Mouse (Mus musculus) liver, embryonic 13.5 days (tissue): ENCODE measurements around the gene Clta. TPM values are rescaled to one million over a fixed set of nuclear protein-coding genes. Genes with fewer than 3 reads are reported as not detected.
"Not testable (repeated sequence)": the region's sequence is repeated elsewhere in the genome, so short reads cannot be mapped to it uniquely, and the experiment has no call there.

Experiments used
- ATAC-seq: fragments of 200-750 bp; cut with Nextera tagmentation; 2 replicates; pipeline ENCODE4 v1.8.0; 2017; ENCODE audit warnings: low read depth, mild to moderate bottlenecking, moderate number of reproducible peaks, moderate library complexity
- DNase-seq: peaks from one replicate; pipeline ENCODE4 v3.0.0; 2022
- H3K27ac ChIP-seq: fragments of 300-500 bp; sonication (generic); 2 replicates; pipeline ENCODE4 v1.5.1; 2015; ENCODE audit warnings: moderate library complexity, mild to moderate bottlenecking, inconsistent platforms
- H3K27me3 ChIP-seq: fragments of 300-500 bp; sonication (generic); 2 replicates; pipeline ENCODE4 v1.6.1; 2015; ENCODE audit warnings: mild to moderate bottlenecking, inconsistent platforms
- H3K36me3 ChIP-seq: fragments of 300-500 bp; sonication (generic); 2 replicates; pipeline ENCODE4 v1.6.1; 2015; ENCODE audit warnings: mild to moderate bottlenecking, inconsistent platforms
- H3K4me1 ChIP-seq: fragments of 300-500 bp; sonication (generic); replicated peaks from 2 replicates; pipeline ENCODE4 v1.6.1; 2015; ENCODE audit warnings: inconsistent platforms
- H3K4me2 ChIP-seq: fragments of 300-500 bp; sonication (generic); 2 replicates; pipeline ENCODE4 v1.6.1; 2015; ENCODE audit warnings: inconsistent platforms, mild to moderate bottlenecking, moderate library complexity
- H3K4me3 ChIP-seq: fragments of 300-500 bp; sonication (generic); replicated peaks from 2 replicates; pipeline ENCODE4 v1.5.1; 2015; ENCODE audit warnings: mild to moderate bottlenecking, inconsistent platforms
- H3K9ac ChIP-seq: fragments of 300-500 bp; sonication (generic); 2 replicates; pipeline ENCODE4 v1.6.1; 2015; ENCODE audit warnings: mild to moderate bottlenecking, inconsistent platforms
- H3K9me3 ChIP-seq: fragments of 300-500 bp; sonication (generic); replicated peaks from 2 replicates; pipeline ENCODE4 v1.6.1; 2016; ENCODE audit warnings: inconsistent platforms
- WGBS: fragments of 180-500 bp; shearing (Covaris S2); methylation state at CpG from one replicate; pipeline ENCODE4 v1.1.7; 2015; ENCODE audit not compliant: insufficient replicate concordance; 5-methylcytosine and 5-hydroxymethylcytosine counted together
- polyA plus RNA-seq: library from polyadenylated mRNA; unstranded; fragments of >200 nt; fragmentation: Nextera tagmentation; extraction: Ambion mirVana; gene quantifications from 2 replicates; pipeline ENCODE4 v1.2.1, GENCODE M21; 2015

The Clta gene
- polyA plus RNA-seq, 1 experiment from 2014 or later, result 164 TPM

DNA sequence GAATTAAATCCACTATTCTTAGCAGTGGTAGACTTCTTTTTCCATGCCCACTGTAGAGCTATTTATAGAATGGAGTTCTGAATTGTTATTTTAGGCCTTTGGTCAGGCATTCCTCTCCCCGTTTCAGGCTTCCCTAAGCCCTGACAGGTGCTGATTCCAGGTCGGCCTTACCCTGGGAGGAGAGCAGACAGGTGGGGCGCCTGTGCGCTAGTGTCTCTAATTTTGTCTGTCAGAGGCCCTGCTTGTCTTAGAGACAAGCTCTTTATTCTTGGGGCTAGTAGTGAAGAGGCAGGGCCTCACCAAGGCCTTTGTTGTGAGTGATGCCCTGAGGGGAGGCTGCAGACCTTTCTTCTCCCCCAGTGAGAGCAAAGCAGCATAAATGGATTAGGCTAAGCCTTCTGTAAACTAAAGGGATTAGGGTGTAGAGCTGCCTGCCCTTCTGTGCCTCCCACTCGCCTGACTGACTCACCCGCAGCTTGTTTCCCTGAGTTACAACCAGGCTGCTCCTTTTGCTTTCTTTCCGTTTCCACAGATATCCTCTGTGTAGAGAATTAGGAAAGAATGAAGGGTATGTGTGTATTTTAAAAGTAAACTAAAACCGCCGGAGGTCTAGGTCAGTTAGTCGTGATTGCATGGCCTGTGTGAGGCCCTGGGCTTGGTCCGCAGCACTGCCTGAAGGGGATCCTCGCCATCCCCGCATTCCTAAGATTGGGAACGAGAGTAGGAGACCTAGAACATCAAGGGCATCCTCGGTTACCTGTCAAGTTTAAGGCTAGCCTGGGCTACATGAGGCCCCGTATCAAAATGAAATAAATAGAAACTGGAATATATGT is 24.3 kb downstream of the Clta start:
- no peak overlapping the region; the same call in 1 of the 2 replicates for H3K27ac ChIP-seq
- no peak overlapping the region for H3K4me2 ChIP-seq
- H3K27me3 ChIP-seq, result no peaks in the 10 kb centered on the region
- peaks cover 15% of the 10 kb centered on the region for H3K4me1 ChIP-seq
- 84% methylated on average over 16 of the region's 16 CpGs for WGBS
- no peak overlapping the region for H3K9ac ChIP-seq
- H3K4me3 ChIP-seq, result no peak overlapping the region
- ATAC-seq (no peak), DNase-seq (no peak)
- H3K9me3 ChIP-seq, result no peaks in the 10 kb centered on the region
- H3K36me3 ChIP-seq, result peaks cover 100% of the 10 kb centered on the region

DNA sequence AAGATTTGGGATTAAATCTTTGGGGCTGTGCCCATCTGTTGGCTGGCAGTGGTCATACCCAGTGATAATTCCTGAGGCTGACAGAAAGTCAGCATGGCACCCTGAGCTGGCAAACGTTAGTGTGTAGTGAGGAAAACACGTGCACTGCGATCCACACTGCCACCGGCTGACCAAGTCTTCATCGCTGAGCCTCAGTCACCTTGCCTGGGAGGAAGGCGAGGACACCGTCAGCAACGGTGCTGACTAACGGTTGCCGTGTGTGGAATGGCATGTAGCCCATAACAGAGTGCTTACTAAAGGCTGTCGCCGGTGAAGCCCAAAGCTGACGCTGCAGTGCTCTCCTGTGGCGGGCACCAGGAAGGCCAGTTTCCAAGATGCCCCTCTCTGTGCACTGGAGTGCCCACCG is 25.4 kb downstream of the Clta start:
- 83% methylated on average over 15 of the region's 15 CpGs for WGBS
- H3K27me3 ChIP-seq, result no peaks in the 10 kb centered on the region
- H3K4me3 ChIP-seq, result no peak overlapping the region
- no peaks in the 10 kb centered on the region for H3K9me3 ChIP-seq
- no peak for DNase-seq
- H3K27ac ChIP-seq, result no peak overlapping the region
- H3K4me2 ChIP-seq, result no peak overlapping the region
- no peak for ATAC-seq
- no peak overlapping the region for H3K9ac ChIP-seq
- peaks cover 15% of the 10 kb centered on the region for H3K4me1 ChIP-seq
- H3K36me3 ChIP-seq, result peaks cover 97% of the 10 kb centered on the region

- H3K36me3 ChIP-seq, result peaks cover 86% of the 10 kb centered on the region
Observed at GRCm38 (mm10) chr4:44031521-44031920, 27.3 kb downstream of the Clta start.

GRCm38 (mm10) chr4:44036455-44036854 is 32.2 kb downstream of the Clta start:
- Histone ChIP-seq H3K36me3 (peaks cover 85% of the 10 kb centered on the region), H3K27ac (no peak overlapping the region), H3K9ac (no peak overlapping the region), H3K4me2 (no peak overlapping the region), H3K4me3 (no peak overlapping the region), H3K9me3 (no peaks in the 10 kb centered on the region), H3K27me3 (no peaks in the 10 kb centered on the region), H3K4me1 (no peaks in the 10 kb centered on the region)
- DNase-seq (no peak), ATAC-seq (no peak)
- 70% methylated on average over 5 of the region's 5 CpGs for WGBS

More at GRCm38 (mm10) chr4:44031521-44031920, 27.3 kb downstream of the Clta start:
- 82% methylated on average over 5 of the region's 5 CpGs for WGBS
- H3K4me1 ChIP-seq, result peaks cover 15% of the 10 kb centered on the region
- no peak overlapping the region for H3K4me3 ChIP-seq
- H3K4me2 ChIP-seq, result no peak overlapping the region
- ATAC-seq (no peak), DNase-seq (no peak)
- no peaks in the 10 kb centered on the region for H3K9me3 ChIP-seq
- H3K27me3 ChIP-seq, result no peaks in the 10 kb centered on the region
- no peak overlapping the region for H3K27ac ChIP-seq
- H3K9ac ChIP-seq, result no peak overlapping the region

DNA sequence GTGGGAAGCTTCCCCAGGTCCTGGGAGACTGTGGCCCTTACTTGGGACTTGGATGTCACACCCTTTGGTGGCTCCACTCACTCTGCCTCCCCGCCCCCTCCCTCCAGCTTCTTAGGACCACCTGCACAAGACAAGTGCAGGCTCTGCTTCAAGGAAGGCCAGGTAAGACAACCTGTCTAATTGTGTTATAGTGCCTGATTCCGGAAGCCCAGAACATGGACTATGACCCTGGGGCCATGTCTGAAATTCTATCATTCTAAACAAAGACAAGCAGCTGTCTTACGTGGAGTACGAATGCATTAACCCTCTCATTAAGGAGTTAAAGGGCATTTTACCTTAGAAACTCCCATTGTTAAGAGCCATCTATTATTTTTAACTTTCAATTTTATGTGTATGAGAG is 36.5 kb downstream of the Clta start:
- Histone ChIP-seq H3K4me3 (no peak overlapping the region), H3K27me3 (no peaks in the 10 kb centered on the region), H3K9me3 (no peaks in the 10 kb centered on the region), H3K36me3 (peaks cover 84% of the 10 kb centered on the region), H3K4me1 (no peaks in the 10 kb centered on the region), H3K4me2 (no peak overlapping the region), H3K27ac (no peak overlapping the region), H3K9ac (no peak overlapping the region)
- 78% methylated on average over 4 of the region's 4 CpGs for WGBS
- DNase-seq (no peak), ATAC-seq (no peak)

GRCm38 (mm10) chr4:44042429-44042828 is 38.2 kb downstream of the Clta start:
- Histone ChIP-seq H3K4me3 (no peak overlapping the region), H3K27ac (no peak overlapping the region), H3K9ac (no peak overlapping the region), H3K27me3 (no peaks in the 10 kb centered on the region), H3K4me2 (no peak overlapping the region), H3K4me1 (no peaks in the 10 kb centered on the region), H3K9me3 (no peaks in the 10 kb centered on the region), H3K36me3 (peaks cover 84% of the 10 kb centered on the region)
- 85% methylated on average over 5 of the region's 5 CpGs for WGBS
- DNase-seq (no peak), ATAC-seq (no peak)

- H3K9ac ChIP-seq, DNase-seq, H3K27ac ChIP-seq, H3K4me2 ChIP-seq, H3K9me3 ChIP-seq, H3K4me3 ChIP-seq, ATAC-seq, H3K4me1 ChIP-seq, H3K27me3 ChIP-seq: not testable (repeated sequence)
- peaks cover 84% of the 10 kb centered on the region for H3K36me3 ChIP-seq
- 80% methylated on average over 4 of the region's 4 CpGs for WGBS
Observed at GRCm38 (mm10) chr4:44043182-44043581, 38.9 kb downstream of the Clta start.

- H3K27me3 ChIP-seq, result no peaks in the 10 kb centered on the region
- H3K36me3 ChIP-seq, result peaks cover 84% of the 10 kb centered on the region
- H3K9me3 ChIP-seq, result no peaks in the 10 kb centered on the region
- H3K9ac ChIP-seq, result no peak overlapping the region
- H3K4me1 ChIP-seq, result no peaks in the 10 kb centered on the region
- DNase-seq, result no peak
- no peak for ATAC-seq
- H3K4me2 ChIP-seq, result no peak overlapping the region
- H3K4me3 ChIP-seq, result no peak overlapping the region
- H3K27ac ChIP-seq, result no peak overlapping the region
- WGBS, result 80% methylated on average over 5 of the region's 5 CpGs
Observed at GRCm38 (mm10) chr4:44044685-44045356, 40.6 kb downstream of the Clta start.

DNA sequence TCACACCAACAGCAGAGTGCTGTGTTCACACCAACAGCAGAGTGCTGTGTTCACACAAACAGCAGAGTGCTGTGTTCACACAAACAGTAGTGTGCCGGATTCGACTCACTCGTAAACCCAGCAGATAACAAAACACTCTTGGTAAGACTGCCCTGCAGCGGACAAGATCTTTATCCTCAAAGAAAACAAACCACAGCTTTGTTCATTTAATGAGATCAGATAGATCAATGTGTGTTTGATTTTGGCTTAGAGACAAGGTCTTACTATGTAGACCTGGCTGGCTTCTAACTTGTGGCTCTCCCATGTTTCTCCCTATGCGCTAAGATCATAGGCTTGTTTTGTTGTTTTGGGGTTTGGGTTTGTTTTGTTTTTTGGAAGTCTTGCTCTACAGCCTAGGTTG is 41.8 kb downstream of the Clta start:
- WGBS, result 72% methylated on average over 5 of the region's 5 CpGs
- no peak overlapping the region for H3K27ac ChIP-seq
- H3K4me2 ChIP-seq, result no peak overlapping the region
- H3K9me3 ChIP-seq, result no peaks in the 10 kb centered on the region
- no peaks in the 10 kb centered on the region for H3K4me1 ChIP-seq
- peaks cover 83% of the 10 kb centered on the region for H3K36me3 ChIP-seq
- no peak overlapping the region for H3K4me3 ChIP-seq
- ATAC-seq (no peak), DNase-seq (no peak)
- H3K9ac ChIP-seq, result no peak overlapping the region
- no peaks in the 10 kb centered on the region for H3K27me3 ChIP-seq

- 80% methylated on average over 5 of the region's 5 CpGs for WGBS
- Histone ChIP-seq H3K36me3 (peaks cover 81% of the 10 kb centered on the region), H3K4me3 (no peak overlapping the region), H3K9ac (no peak overlapping the region), H3K27me3 (no peaks in the 10 kb centered on the region), H3K4me1 (no peaks in the 10 kb centered on the region), H3K9me3 (no peaks in the 10 kb centered on the region), H3K4me2 (no peak overlapping the region), H3K27ac (no peak overlapping the region)
- DNase-seq (no peak), ATAC-seq (no peak)
Observed at GRCm38 (mm10) chr4:44049812-44050211, 45.6 kb downstream of the Clta start.

DNA sequence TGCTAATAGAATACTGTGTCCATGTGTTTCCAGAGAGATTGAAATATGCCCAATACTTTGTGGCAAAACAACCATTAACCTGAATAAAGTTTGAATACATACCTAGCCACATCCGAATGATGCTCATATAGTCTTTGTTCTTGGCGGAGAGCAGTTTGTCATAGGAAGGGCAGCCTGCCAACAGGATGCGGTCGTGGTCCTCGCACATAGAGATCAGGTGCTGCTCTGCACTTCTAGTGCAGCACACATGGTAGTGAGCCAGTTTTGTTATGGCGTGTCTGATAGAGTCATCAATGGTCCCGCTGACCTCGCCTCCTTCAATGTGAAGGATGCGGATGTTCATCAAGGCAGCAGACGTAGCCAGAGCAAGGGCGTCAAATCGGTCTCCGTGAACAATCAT is 55.4 kb downstream of the Clta start:
- no peak overlapping the region for H3K27ac ChIP-seq
- no peaks in the 10 kb centered on the region for H3K27me3 ChIP-seq
- ATAC-seq (no peak), DNase-seq (no peak)
- no peak overlapping the region for H3K4me3 ChIP-seq
- 88% methylated on average over 13 of the region's 13 CpGs for WGBS
- no peak overlapping the region for H3K9ac ChIP-seq
- H3K4me2 ChIP-seq, result no peak overlapping the region
- peaks cover 50% of the 10 kb centered on the region for H3K36me3 ChIP-seq
- H3K9me3 ChIP-seq, result no peaks in the 10 kb centered on the region
- H3K4me1 ChIP-seq, result peaks cover 9% of the 10 kb centered on the region
